ENCODE assay signal across 8 mouse cellular contexts in the genomic region with DNA sequence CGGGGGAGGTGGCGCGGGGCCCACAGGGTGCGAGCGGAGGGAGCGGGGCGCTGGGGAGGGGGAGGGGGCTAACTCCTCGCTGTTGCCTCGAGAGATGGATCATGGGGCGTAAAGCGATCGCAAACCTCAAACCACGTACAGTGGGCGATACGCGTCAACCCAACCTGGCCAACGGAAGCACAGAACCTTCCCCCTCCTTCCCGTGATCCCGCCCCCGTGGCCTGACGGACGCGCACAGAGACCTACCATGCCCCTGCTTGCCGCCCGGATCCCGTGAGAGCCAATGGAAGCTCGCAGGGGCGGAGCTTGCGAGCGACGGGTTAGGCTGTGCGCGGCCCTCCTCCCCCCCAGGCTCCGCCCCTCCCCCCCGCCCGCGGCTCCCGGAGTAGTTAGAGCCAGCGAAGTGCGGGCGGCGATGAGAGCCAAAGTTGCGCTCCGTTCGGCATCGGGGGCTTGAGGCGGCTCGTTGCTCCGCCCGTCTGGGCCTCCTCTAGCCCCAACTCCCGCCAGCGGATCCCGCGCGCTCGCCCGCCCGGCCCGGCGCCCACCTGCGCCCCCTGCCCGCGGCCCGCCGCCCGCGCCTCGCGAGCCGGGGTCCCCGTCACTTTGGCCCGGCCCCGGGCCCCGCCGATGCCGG. TPM values are rescaled to one million over a fixed set of nuclear protein-coding genes. Genes with fewer than 3 reads are reported as not detected.
DNase-seq lines count a peak whose midpoint lies in the region; ATAC-seq lines count a peak whose summit lies in the region.

A gene (plus strand): TSS at position 376 of the 637 bp plus-strand sequence.

- DNase-seq in adipocyte (ENCODE audit: low spot score): peak; percentile 99
- DNase-seq in embryo, embryonic 10 days (ENCODE audit: low spot score): peak; percentile 99
- peak; percentile 97 for DNase-seq in gastrocnemius, postnatal 10 days
- peak; percentile 100 for DNase-seq in induced T-regulatory cell, adult 2 months (ENCODE audit: low read depth)
- peak; percentile 98 to 99 for DNase-seq in left cerebral cortex, adult 9 months (ENCODE audit: low spot score in 2 of 2)
- peak; percentile 98 for DNase-seq in right cerebral cortex, postnatal 14 days
- DNase-seq in urinary bladder, postnatal 36 days (ENCODE audit: low spot score in 2 of 2): peak; percentile 99

- ATAC-seq in megakaryocyte progenitor cell, adult 5-6 weeks (replicated peaks; ENCODE audit: poor library complexity): peak; percentile 86

RNA-seq across cellular contexts. Expression of the gene that starts here (rescaled TPM):
- total RNA-seq in gastrocnemius, postnatal 10 days (2021): 10 to 100 TPM; 14.3 to 19.4 TPM
- total RNA-seq in megakaryocyte progenitor cell, adult 5-6 weeks (2015): 53.7 and 59.9 TPM in 2 replicates
- 41.1 and 43.2 TPM in 2 replicates for total RNA-seq in megakaryocyte progenitor cell, adult 5-6 weeks (2017)

Comparison
In these comparisons a context has a peak if more than half of its experiments do, and no peak if none do; other contexts are left out.
1. Peak in every context shown above with its lines: DNase-seq and ATAC-seq.